Mouse (Mus musculus) liver, postnatal 0 days (tissue): Measurements from ENCODE around the gene Hoxb8.

Experiments used
- CTCF ChIP-seq: sonication (generic); IDR thresholded peaks from 2 replicates; pipeline ENCODE4 v1.5.1; 2016; ENCODE audit warnings: antibody characterized with exemption, low read depth
- EP300 ChIP-seq: IDR thresholded peaks from 2 replicates; pipeline ENCODE4 v1.6.1; 2016; ENCODE audit warnings: antibody characterized with exemption, low read depth, mild to moderate bottlenecking

- TF ChIP-seq CTCF (no peak), EP300 (no peak)
Measured at GRCm38 (mm10) chr11:96272024-96272921, 9.4 kb upstream of the Hoxb8 start.
